Mouse (Mus musculus) forebrain, embryonic 16.5 days (tissue): ENCODE results near the gene Ankrd53. TPM values are rescaled to one million over a fixed set of nuclear protein-coding genes. Genes with fewer than 3 reads are reported as not detected.
A peak's percentile ranks its signal among the peaks of the same experiment; 100 is the strongest.
"Not testable (repeated sequence)": the region's sequence is repeated elsewhere in the genome, so short reads cannot be mapped to it uniquely, and the experiment has no call there.

ENCODE experiments used
- ATAC-seq: fragments of 200-750 bp; cut with Nextera tagmentation; 2 replicates; pipeline ENCODE4 v1.8.0; 2017; ENCODE audit warnings: mild to moderate bottlenecking, moderate library complexity
- H3K27ac ChIP-seq: fragments of 300-500 bp; sonication (generic); 2 replicates; pipeline ENCODE4 v1.5.1; 2014; ENCODE audit warnings: low read length, control low read depth
- H3K27me3 ChIP-seq: fragments of 300-500 bp; sonication (generic); replicated peaks from 2 replicates; pipeline ENCODE4 v1.6.1; 2014; ENCODE audit warnings: low read length; ENCODE audit not compliant: control insufficient read depth, insufficient read depth
- H3K36me3 ChIP-seq: fragments of 300-500 bp; sonication (generic); 2 replicates; pipeline ENCODE4 v1.6.1; 2014; ENCODE audit not compliant: control insufficient read depth, insufficient read depth
- H3K4me1 ChIP-seq: fragments of 300-500 bp; sonication (generic); replicated peaks from 2 replicates; pipeline ENCODE4 v1.6.1; 2014; ENCODE audit warnings: low read length; ENCODE audit not compliant: control insufficient read depth, insufficient read depth
- H3K4me2 ChIP-seq: fragments of 300-500 bp; sonication (generic); 2 replicates; pipeline ENCODE4 v1.6.1; 2014; ENCODE audit warnings: mild to moderate bottlenecking, low read length, control low read depth
- H3K4me3 ChIP-seq: fragments of 300-500 bp; sonication (generic); replicated peaks from 2 replicates; pipeline ENCODE4 v1.5.1; 2014; ENCODE audit warnings: mild to moderate bottlenecking, low read length, control low read depth
- H3K9ac ChIP-seq: fragments of 300-500 bp; sonication (generic); replicated peaks from 2 replicates; pipeline ENCODE4 v1.6.1; 2014; ENCODE audit warnings: low read depth, low read length, control low read depth
- H3K9me3 ChIP-seq: fragments of 300-500 bp; sonication (generic); 2 replicates; pipeline ENCODE4 v1.6.1; 2016; ENCODE audit warnings: low read length; ENCODE audit not compliant: control insufficient read depth
- WGBS: fragments of 180-500 bp; shearing (Covaris S2); extraction: QIAGEN DNeasy Blood & Tissue Kit; methylation state at CpG from one replicate; pipeline ENCODE4 v1.1.7; 2014; 5-methylcytosine and 5-hydroxymethylcytosine counted together
- polyA plus RNA-seq: library from polyadenylated mRNA; unstranded; fragments of >200 nt; fragmentation: Nextera tagmentation; extraction: Ambion mirVana; gene quantifications from 2 replicates; pipeline ENCODE4 v1.2.1, GENCODE M21; 2015

The Ankrd53 gene
- polyA plus RNA-seq, 1 experiment from 2014 or later, result 0.18 TPM

- Histone ChIP-seq H3K9me3 (no peaks in the 10 kb centered on the region), H3K4me3 (no peak overlapping the region), H3K27me3 (no peaks in the 10 kb centered on the region), H3K4me2 (no peak overlapping the region), H3K27ac (no peak overlapping the region), H3K9ac (no peak overlapping the region), H3K4me1 (peaks cover 21% of the 10 kb centered on the region), H3K36me3 (no peaks in the 10 kb centered on the region)
- WGBS, result 89% methylated on average over 7 of the region's 7 CpGs
- no peak for ATAC-seq
Observed at GRCm38 (mm10) chr6:83778306-83778705, 15.9 kb downstream of the Ankrd53 start.

- Histone ChIP-seq H3K36me3 (no peaks in the 10 kb centered on the region), H3K4me1 (peaks cover 14% of the 10 kb centered on the region), H3K27me3 (no peaks in the 10 kb centered on the region), H3K9me3 (no peaks in the 10 kb centered on the region), H3K27ac (no peak overlapping the region), H3K9ac (no peak overlapping the region), H3K4me3 (no peak overlapping the region), H3K4me2 (no peak overlapping the region)
- 6% methylated on average over 5 of the region's 5 CpGs for WGBS
- no peak for ATAC-seq
Observed at GRCm38 (mm10) chr6:83779026-83779425, 16.6 kb downstream of the Ankrd53 start.

DNA sequence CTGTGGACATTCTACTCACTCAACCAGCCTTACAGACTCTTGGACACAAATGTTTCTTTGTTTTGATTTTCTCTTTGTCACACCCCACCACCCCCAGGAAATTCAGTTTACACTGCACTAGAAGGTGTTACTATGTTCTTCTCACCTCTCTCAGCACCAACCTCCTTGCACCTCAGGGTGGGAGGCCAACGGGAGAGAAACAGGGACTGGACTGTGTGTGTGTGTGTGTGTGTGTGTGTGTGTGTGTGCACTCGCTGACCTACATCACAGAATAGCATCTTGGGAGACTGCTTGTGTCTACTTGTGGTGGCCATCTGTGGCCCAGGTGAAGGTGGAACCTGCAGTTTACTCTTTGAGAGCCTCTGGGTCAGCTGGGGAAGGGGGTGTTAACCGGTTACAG is 24.0 kb downstream of the Ankrd53 start:
- H3K4me1 ChIP-seq, result no peaks in the 10 kb centered on the region
- H3K4me2 ChIP-seq, result no peak overlapping the region
- H3K9me3 ChIP-seq, result no peaks in the 10 kb centered on the region
- WGBS, result 75% methylated on average over 3 of the region's 3 CpGs
- no peak overlapping the region for H3K27ac ChIP-seq
- no peak for ATAC-seq
- no peaks in the 10 kb centered on the region for H3K36me3 ChIP-seq
- H3K27me3 ChIP-seq, result 0 out of 2 replicates have a peak, but pooled peaks cover 2% of the 10 kb centered on the region
- no peak overlapping the region for H3K9ac ChIP-seq
- no peak overlapping the region for H3K4me3 ChIP-seq

DNA sequence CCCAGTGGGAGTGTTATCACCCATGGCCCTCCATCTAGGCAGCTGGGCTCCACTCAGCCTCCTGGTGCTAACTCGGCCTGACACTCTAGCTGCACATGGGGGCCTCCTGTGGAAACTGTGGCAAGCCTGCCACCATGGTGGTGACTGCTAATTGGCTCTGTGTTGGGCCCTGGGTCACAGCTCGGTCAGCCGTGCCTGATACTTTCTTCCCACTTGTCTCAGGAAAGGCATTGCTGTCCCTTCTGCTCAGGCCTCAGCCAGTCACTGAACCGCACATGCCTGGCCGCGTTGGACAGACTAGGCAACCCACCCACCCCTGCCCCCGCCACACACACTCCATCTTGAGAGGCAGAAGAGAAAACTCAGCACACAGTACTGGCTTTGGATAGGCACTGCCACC is 26.1 kb downstream of the Ankrd53 start:
- 23% methylated on average over 7 of the region's 7 CpGs for WGBS
- Histone ChIP-seq H3K36me3 (no peaks in the 10 kb centered on the region), H3K9ac (no peak overlapping the region), H3K4me2 (no peak overlapping the region), H3K9me3 (no peaks in the 10 kb centered on the region), H3K27me3 (0 out of 2 replicates have a peak, but pooled peaks cover 2% of the 10 kb centered on the region), H3K27ac (no peak overlapping the region), H3K4me1 (no peaks in the 10 kb centered on the region), H3K4me3 (no peak overlapping the region)
- ATAC-seq, result no peak

- not testable (repeated sequence) for H3K27me3 ChIP-seq, H3K4me2 ChIP-seq, H3K36me3 ChIP-seq, H3K9me3 ChIP-seq, H3K27ac ChIP-seq, H3K9ac ChIP-seq, H3K4me3 ChIP-seq, H3K4me1 ChIP-seq, ATAC-seq
- WGBS, result 88% methylated on average over 5 of the region's 5 CpGs
Observed at GRCm38 (mm10) chr6:83790533-83790932, 28.1 kb downstream of the Ankrd53 start.

DNA sequence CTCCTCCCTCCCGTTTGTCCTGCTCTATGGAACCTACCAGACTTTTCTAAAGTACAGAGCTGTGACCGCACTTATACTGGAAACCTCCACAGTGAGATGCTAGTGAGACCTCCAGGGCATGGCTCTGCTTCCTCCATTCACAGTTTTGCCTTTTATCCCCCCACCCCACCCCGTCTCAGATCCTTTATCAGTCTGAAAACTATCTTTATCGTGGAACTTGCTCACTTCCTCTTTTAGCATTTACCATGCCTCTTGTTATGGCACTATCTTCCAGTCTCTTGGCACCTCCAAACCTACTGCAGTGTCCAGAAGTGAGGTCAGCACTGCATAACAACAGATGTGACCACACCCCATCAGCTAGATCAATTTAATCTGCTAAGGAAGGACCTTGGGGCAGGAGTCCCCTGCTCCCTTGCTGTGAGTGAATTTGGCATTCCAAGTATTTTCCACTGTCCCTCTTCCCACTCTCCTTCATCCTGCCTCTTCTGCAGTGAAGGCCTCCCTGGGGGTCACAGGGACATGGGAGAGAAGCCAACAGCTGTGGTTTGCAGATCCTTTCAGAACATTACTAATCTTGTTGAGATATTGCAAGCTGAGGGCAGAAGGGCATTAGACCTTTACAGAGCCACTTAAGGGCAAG is 28.9 kb downstream of the Ankrd53 start:
- ATAC-seq, result no peak
- H3K27ac ChIP-seq, result no peak overlapping the region
- H3K4me2 ChIP-seq, result no peak overlapping the region
- no peaks in the 10 kb centered on the region for H3K36me3 ChIP-seq
- H3K9me3 ChIP-seq, result no peaks in the 10 kb centered on the region
- WGBS, result 75% methylated on average over 4 of the region's 4 CpGs
- H3K27me3 ChIP-seq, result 0 out of 2 replicates have a peak, but pooled peaks cover 2% of the 10 kb centered on the region
- H3K4me3 ChIP-seq, result no peak overlapping the region
- H3K4me1 ChIP-seq, result peaks cover 9% of the 10 kb centered on the region
- H3K9ac ChIP-seq, result no peak overlapping the region

- ATAC-seq, result peak; percentile 93
- H3K36me3 ChIP-seq, result no peaks in the 10 kb centered on the region
- H3K9me3 ChIP-seq, result no peaks in the 10 kb centered on the region
- H3K27ac ChIP-seq, result peak within 1 kb of the TSS; percentile 98
- under 1% methylated on average over 43 of the region's 43 CpGs for WGBS
- H3K4me1 ChIP-seq, result peaks cover 9% of the 10 kb centered on the region
- H3K9ac ChIP-seq, result peak within 1 kb of the TSS; percentile 97
- H3K4me2 ChIP-seq, result peak within 1 kb of the TSS; percentile 92
- peak within 1 kb of the TSS; percentile 90 for H3K4me3 ChIP-seq
- H3K27me3 ChIP-seq, result no peaks in the 10 kb centered on the region
Observed at GRCm38 (mm10) chr6:83794760-83795296, 32.4 kb downstream of the Ankrd53 start, which contains the start of gene Nagk. Nagk (plus strand) TSS chr6:83794982.

DNA sequence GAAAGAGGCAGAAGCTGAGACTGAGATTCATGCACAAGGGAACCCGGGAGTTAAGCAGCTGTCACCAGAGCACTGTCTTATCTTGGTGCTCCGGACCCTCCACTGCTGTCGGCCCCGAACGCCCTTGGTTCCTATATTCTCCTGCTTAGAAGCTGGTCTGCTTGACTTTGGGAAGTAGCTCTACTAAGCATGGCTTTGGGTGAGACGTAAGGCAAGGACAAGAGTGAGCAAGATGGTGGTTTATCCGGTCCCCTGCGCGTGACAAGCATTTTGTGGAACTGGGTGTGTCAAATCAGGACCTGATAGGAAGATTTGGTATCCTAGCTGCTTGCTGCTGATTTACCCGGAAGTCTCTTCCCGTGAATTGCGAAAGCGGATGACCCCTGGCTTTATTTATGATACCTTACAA is 33.1 kb downstream of the Ankrd53 start:
- Histone ChIP-seq H3K36me3 (peaks cover 2% of the 10 kb centered on the region; the same call in 1 of the 2 replicates), H3K4me3 (peak overlapping the region; percentile 90), H3K4me2 (peak overlapping the region; percentile 92), H3K27me3 (no peaks in the 10 kb centered on the region), H3K27ac (peak overlapping the region; percentile 98), H3K9ac (peak overlapping the region; percentile 97), H3K9me3 (no peaks in the 10 kb centered on the region), H3K4me1 (peaks cover 9% of the 10 kb centered on the region)
- WGBS, result 12% methylated on average over 13 of the region's 13 CpGs
- ATAC-seq, result peak; percentile 36

GRCm38 (mm10) chr6:83796686-83797085 is 34.2 kb downstream of the Ankrd53 start:
- no peak overlapping the region for H3K9ac ChIP-seq
- no peaks in the 10 kb centered on the region for H3K27me3 ChIP-seq
- ATAC-seq, result no peak
- H3K36me3 ChIP-seq, result peaks cover 2% of the 10 kb centered on the region; the same call in 1 of the 2 replicates
- no peak overlapping the region for H3K27ac ChIP-seq
- no peak overlapping the region for H3K4me3 ChIP-seq
- no peak overlapping the region for H3K4me2 ChIP-seq
- no peaks in the 10 kb centered on the region for H3K9me3 ChIP-seq
- WGBS, result 51% methylated on average over 3 of the region's 3 CpGs
- peaks cover 9% of the 10 kb centered on the region for H3K4me1 ChIP-seq
